Mouse (Mus musculus): ENCODE results near the gene Ghitm. TPM values are rescaled to one million over a fixed set of nuclear protein-coding genes. Genes with fewer than 3 reads are reported as not detected.

Ghitm gene
- polyA plus RNA-seq (2011; ENCODE audit: insufficient read depth, insufficient read length, low read depth, missing spikeins) = 206 and 224 TPM in 2 replicates

DNA sequence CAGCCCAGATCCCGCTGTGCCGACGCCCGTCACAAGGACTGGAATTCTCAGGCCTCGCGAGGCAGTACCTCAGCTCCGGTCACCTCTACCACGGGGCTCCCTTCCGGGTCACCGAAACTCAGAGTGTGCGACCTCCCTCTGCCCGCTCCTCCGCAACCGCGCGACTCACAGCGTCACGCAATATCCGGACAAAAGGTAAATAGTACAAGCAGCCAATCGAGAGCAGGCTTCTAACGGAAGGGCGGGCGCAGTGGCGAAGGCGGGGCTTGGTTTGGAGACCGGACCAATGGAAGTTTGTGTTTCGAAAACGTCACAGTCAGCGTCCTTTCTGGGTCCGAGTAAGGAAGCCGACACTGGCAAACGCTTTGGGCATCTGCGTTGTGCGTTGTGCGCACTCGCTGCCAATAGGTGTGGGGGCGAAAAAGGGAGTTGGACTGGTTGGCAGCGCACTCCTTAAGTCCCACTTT is at the start of gene Ghitm:
Ghitm (minus strand) TSS at position 146 of the 467 bp plus-strand sequence.
- Histone ChIP-seq H3K36me3 (ENCODE audit: control insufficient read depth, insufficient read depth, low read length, poor library complexity, severe bottlenecking) (peaks cover 28% of the 10 kb centered on the region), H3K27me3 (ENCODE audit: control insufficient read depth, insufficient read depth, low read length, poor library complexity, severe bottlenecking) (no peaks in the 10 kb centered on the region), H3K27ac (ENCODE audit: insufficient read depth, low read length) (peak within 1 kb of the TSS; percentile 22; the same call in 1 of the 2 replicates), H3K4me3 (ENCODE audit: low read depth, low read length) (peak within 1 kb of the TSS; percentile 85), H3K4me1 (ENCODE audit: control insufficient read depth, insufficient read depth, low read length) (no peaks in the 10 kb centered on the region), H3K9me3 (replicated peaks; ENCODE audit: control insufficient read depth, insufficient read depth, low read length, poor library complexity, severe bottlenecking) (peaks cover 4% of the 10 kb centered on the region), H3K9ac (ENCODE audit: low read depth, poor library complexity, severe bottlenecking) (peak within 1 kb of the TSS; percentile 94)
- TF ChIP-seq CTCF (IDR thresholded peaks at IDR 0.05; ENCODE audit: low read depth, low read length) = no peak
- TF ChIP-seq POLR2A (IDR thresholded peaks at IDR 0.05; ENCODE audit: insufficient read depth, low read length) = peak; percentile 49

DNA sequence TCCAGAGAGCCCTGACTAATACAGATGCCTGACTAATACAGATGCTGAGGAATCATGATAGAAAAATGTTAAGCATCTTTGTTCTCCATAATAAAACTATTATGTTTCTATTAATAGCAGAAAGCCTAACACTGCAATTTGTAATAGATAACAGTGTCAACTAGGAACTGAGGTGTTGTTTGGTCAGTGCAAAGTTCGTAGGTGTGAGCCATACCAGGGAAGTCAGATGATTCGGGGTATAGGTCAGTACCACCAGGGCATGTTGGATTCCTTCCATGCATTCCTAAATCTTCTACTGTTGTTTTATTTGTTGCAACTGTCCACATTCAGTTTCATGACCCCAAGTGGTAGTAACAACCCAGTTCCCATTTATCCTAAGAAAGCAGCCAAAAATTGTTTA is 49.8 kb upstream of the Ghitm start:
- no peaks in the 10 kb centered on the region for H3K27me3 ChIP-seq (ENCODE audit: control insufficient read depth, insufficient read depth, low read length, poor library complexity, severe bottlenecking)
- no peaks in the 10 kb centered on the region for H3K36me3 ChIP-seq (ENCODE audit: control insufficient read depth, insufficient read depth, low read length, poor library complexity, severe bottlenecking)
- H3K4me1 ChIP-seq (ENCODE audit: control insufficient read depth, insufficient read depth, low read length) = no peaks in the 10 kb centered on the region
- no peak for TF ChIP-seq CTCF (IDR thresholded peaks at IDR 0.05; ENCODE audit: low read depth, low read length)
- no peak for TF ChIP-seq EP300 (IDR thresholded peaks at IDR 0.05; ENCODE audit: insufficient read depth, low read depth, low read length)
- no peaks in the 10 kb centered on the region for H3K9me3 ChIP-seq (replicated peaks; ENCODE audit: control insufficient read depth, insufficient read depth, low read length, poor library complexity, severe bottlenecking)
- H3K9ac ChIP-seq (ENCODE audit: low read depth, poor library complexity, severe bottlenecking) = no peak overlapping the region
- no peak overlapping the region for H3K27ac ChIP-seq (ENCODE audit: insufficient read depth, low read length)
- H3K4me3 ChIP-seq (ENCODE audit: low read depth, low read length) = no peak overlapping the region

DNA sequence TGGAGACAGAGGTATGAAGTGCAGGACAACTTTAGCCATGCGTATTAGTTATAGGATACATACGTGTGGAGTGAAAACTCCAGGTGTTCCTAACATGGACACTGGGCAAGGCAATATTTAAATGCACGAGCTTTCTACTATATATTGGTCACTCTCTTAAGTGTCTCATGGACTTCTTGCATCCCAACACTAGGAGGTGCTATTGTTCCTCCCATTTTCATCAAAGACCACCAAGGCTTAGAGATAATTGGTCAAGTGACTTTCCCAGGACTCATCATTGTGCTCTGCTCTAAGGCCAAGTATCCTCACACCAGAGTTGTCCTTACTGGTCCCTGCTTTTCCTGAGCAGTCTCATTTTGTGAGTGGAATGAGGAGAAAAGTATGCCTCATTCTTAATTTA is 39.4 kb upstream of the Ghitm start:
- TF ChIP-seq POLR2A (IDR thresholded peaks at IDR 0.05; ENCODE audit: insufficient read depth, low read length) = no peak
- no peak for TF ChIP-seq EP300 (IDR thresholded peaks at IDR 0.05; ENCODE audit: insufficient read depth, low read depth, low read length)
- no peak for TF ChIP-seq CTCF (IDR thresholded peaks at IDR 0.05; ENCODE audit: low read depth, low read length)

GRCm38 (mm10) chr14:37165266-37165926 is 30.3 kb upstream of the Ghitm start:
- Histone ChIP-seq H3K27ac (ENCODE audit: insufficient read depth, low read length) (no peak overlapping the region), H3K9ac (ENCODE audit: low read depth, poor library complexity, severe bottlenecking) (no peak overlapping the region), H3K36me3 (ENCODE audit: control insufficient read depth, insufficient read depth, low read length, poor library complexity, severe bottlenecking) (no peaks in the 10 kb centered on the region), H3K4me1 (ENCODE audit: control insufficient read depth, insufficient read depth, low read length) (no peaks in the 10 kb centered on the region), H3K4me3 (ENCODE audit: low read depth, low read length) (no peak overlapping the region), H3K9me3 (replicated peaks; ENCODE audit: control insufficient read depth, insufficient read depth, low read length, poor library complexity, severe bottlenecking) (no peaks in the 10 kb centered on the region), H3K27me3 (ENCODE audit: control insufficient read depth, insufficient read depth, low read length, poor library complexity, severe bottlenecking) (no peaks in the 10 kb centered on the region)
- TF ChIP-seq CTCF (IDR thresholded peaks at IDR 0.05; ENCODE audit: low read depth, low read length) = no peak
- TF ChIP-seq EP300 (IDR thresholded peaks at IDR 0.05; ENCODE audit: insufficient read depth, low read depth, low read length) = no peak
- TF ChIP-seq POLR2A (IDR thresholded peaks at IDR 0.05; ENCODE audit: insufficient read depth, low read length) = no peak

More for the DNA sequence above, 39.4 kb upstream of the Ghitm start:
- Histone ChIP-seq H3K9me3 (replicated peaks; ENCODE audit: control insufficient read depth, insufficient read depth, low read length, poor library complexity, severe bottlenecking) (no peaks in the 10 kb centered on the region), H3K4me1 (ENCODE audit: control insufficient read depth, insufficient read depth, low read length) (no peaks in the 10 kb centered on the region), H3K27me3 (ENCODE audit: control insufficient read depth, insufficient read depth, low read length, poor library complexity, severe bottlenecking) (no peaks in the 10 kb centered on the region), H3K27ac (ENCODE audit: insufficient read depth, low read length) (no peak overlapping the region), H3K9ac (ENCODE audit: low read depth, poor library complexity, severe bottlenecking) (no peak overlapping the region), H3K36me3 (ENCODE audit: control insufficient read depth, insufficient read depth, low read length, poor library complexity, severe bottlenecking) (no peaks in the 10 kb centered on the region), H3K4me3 (ENCODE audit: low read depth, low read length) (no peak overlapping the region)

DNA sequence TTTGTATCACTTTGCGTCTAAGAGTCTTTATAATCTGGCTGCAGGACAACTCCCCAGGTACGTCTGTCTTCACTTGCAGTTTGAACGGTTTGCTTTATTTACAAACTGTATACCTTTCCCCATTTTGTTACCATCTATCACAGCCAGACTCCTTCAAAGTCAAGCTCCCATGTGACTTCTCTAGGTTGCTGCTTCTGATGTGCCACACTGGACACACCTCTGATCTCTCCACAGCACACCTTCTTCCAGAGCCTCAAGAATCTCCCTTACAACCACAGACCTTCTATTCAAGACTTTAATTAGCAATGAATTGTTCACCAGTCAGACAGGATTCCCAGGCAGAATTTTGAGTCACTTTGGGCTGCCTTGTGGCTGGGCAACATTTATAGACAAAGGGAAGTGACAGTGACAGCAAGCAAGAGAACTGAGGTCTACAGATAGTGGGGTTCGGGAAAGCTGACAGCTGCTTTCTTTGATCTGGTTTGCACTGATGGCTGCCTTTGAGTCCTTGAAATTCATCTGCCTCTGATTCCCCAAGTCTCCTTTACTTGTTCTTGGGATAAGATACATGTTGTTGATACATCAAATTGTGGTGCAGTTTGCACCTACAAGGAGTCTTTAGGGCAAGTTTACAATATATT is 29.4 kb upstream of the Ghitm start:
- TF ChIP-seq CTCF (IDR thresholded peaks at IDR 0.05; ENCODE audit: low read depth, low read length) = no peak
- TF ChIP-seq EP300 (IDR thresholded peaks at IDR 0.05; ENCODE audit: insufficient read depth, low read depth, low read length) = no peak
- TF ChIP-seq POLR2A (IDR thresholded peaks at IDR 0.05; ENCODE audit: insufficient read depth, low read length) = no peak
- H3K4me3 ChIP-seq (ENCODE audit: low read depth, low read length) = no peak overlapping the region

More for the DNA sequence above, 29.4 kb upstream of the Ghitm start:
- Histone ChIP-seq H3K9me3 (replicated peaks; ENCODE audit: control insufficient read depth, insufficient read depth, low read length, poor library complexity, severe bottlenecking) (no peaks in the 10 kb centered on the region), H3K27me3 (ENCODE audit: control insufficient read depth, insufficient read depth, low read length, poor library complexity, severe bottlenecking) (no peaks in the 10 kb centered on the region), H3K4me1 (ENCODE audit: control insufficient read depth, insufficient read depth, low read length) (no peaks in the 10 kb centered on the region), H3K36me3 (ENCODE audit: control insufficient read depth, insufficient read depth, low read length, poor library complexity, severe bottlenecking) (no peaks in the 10 kb centered on the region), H3K27ac (ENCODE audit: insufficient read depth, low read length) (no peak overlapping the region), H3K9ac (ENCODE audit: low read depth, poor library complexity, severe bottlenecking) (no peak overlapping the region)

Data from ES-Bruce4 (cell line).